Mouse (Mus musculus) left cerebral cortex, postnatal 10 days (tissue): ENCODE results near the gene Tial1. TPM values are rescaled to one million over a fixed set of nuclear protein-coding genes. Genes with fewer than 3 reads are reported as not detected.

Experiments used
- DNase-seq, 2 experiments: peaks; one replicate each; pipeline ENCODE4 v3.0.0; 2021 to 2022; ENCODE audit warnings: low spot score in 2 of 2, mixed read lengths in 1 of 2; ENCODE audit errors: extremely low spot score in 1 of 2
- intact Hi-C: fragments of 180-260 bp; cut with DNase I; formaldehyde crosslinking; loops from one replicate; pipeline ENCODE4 v1.15.1; 2025
- total RNA-seq, 2 experiments: library from RNA; stranded (reverse); gene quantifications; 2 replicates each; pipeline ENCODE4 v1.2.3; 2021

The Tial1 gene
- total RNA-seq, 2 experiments from 2014 or later = 104 to 106 TPM

DNA sequence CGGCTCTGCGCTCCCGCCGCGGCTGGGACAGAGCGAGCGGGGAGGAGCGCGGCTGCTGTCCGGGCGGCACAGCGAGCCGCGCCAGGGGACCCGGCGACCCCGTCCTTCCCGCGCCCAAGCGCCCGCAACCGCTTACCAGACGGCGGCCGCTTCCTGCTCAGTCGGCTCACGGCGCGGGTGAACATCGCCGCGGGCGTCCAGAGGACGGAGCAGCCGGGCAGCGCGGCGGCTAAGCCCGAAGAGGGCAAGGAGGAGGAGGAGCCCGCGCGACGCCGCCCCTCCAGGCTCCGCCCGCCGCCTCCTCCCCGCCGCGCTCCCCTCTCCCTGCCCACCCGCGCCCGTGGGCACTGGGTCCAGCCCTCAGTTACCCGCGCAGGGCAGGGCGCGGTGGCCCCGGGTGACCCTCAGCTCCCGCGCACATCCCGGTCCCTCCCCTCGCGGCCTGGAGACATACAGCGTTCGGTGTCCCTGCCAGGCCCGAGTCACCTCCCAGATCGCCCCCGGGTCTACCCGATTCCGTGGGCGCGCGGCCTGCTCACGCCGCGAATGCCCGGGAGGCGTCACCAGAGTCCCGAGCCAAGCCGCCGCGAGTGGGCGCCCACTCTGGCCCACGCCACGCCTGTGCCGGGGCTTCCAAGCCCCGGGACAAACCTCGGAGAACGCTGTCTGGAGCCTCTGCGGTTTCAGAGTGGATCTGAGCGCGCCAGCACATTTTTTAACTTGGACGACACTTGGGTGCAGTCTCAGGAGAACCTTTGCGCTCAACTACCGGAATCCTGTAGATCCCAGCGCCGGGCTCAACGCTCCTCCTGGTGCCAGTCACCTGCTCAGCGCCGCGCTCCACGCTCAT is 43.4 kb downstream of the Tial1 start, which contains the start of gene Rgs10:
TSS of gene Rgs10 (minus strand) at position 829 of the 850 bp plus-strand sequence.
- intact Hi-C loops = no loop called here
- peak in 1 of 2 experiments; percentile 75 for DNase-seq

DNA sequence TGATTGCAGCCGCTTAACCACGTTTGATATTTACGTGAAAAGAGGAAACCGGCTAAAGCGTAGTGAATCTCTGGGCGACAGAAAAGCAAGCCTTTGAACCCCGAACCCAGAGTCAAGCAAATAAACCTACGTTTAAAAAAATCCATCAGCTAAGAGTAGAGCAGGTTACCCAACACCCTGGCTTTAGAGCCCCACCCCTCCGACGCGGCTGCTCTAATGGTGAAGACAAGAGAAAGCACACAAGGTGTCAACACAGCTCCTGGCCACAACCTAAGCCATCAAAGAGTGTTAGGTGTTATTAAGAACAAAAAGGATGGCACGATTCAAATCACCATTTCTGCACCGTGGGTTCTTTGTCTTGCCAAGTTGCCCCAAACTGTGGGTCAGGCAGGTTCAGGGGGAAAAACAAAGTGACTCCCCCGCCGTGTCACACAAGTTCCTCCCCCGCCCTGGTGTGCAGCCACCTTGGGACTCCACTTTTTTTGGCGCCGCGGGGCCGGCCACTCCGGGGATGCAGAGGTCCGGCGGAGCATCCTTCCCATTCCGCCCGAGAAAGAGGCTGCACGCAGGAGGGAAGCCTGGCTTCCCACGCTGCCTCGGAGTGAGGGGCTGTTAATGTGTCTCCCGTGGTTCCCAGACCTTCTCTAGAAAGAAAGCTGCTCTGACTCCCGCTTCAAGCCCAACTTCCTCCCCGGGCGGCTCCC is 44.1 kb downstream of the Tial1 start:
- DNase-seq = peak in 1 of 2 experiments; percentile 47
- intact Hi-C loops = no loop called here

DNA sequence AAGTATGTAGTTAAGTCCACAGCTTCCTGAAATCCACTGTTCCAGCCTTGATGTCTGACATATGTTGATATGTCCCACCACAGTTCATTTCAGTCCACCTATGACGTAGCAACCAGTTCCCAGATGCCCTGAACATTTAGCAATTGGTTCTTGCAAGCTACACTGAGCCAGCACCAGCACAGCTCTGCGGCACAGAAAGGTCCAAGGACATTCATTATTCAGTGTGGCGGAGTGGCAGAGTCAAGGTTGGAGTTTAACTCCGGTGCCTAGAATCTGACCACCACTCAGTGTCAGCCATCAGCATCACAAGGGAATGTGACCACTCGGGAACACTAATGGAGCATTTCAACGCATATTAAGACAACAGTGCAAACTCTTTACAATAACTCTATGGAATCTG is 44.9 kb downstream of the Tial1 start:
- intact Hi-C loops = no loop called here
- no peak for DNase-seq

DNA sequence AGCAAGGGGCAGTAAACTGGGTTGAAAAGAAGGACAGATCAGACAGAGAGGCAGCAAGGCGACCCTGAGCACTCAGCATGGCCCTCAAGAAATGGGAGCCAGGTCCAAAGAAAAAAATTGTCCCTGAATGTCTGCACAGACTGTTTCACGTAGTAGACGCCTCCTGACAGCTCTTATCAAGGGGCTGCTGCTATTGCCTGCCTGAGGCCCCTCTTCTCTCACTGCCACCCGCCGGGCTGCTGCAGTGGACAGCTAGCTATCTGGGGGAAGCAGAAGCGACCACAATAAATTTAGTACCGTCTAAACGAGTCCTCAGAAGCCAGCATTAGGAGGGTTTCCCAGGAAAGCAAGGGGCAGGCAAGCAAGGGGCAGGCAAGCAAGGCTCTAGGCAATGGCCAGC is 47.1 kb downstream of the Tial1 start:
- intact Hi-C loops = no loop called here
- no peak for DNase-seq

DNA sequence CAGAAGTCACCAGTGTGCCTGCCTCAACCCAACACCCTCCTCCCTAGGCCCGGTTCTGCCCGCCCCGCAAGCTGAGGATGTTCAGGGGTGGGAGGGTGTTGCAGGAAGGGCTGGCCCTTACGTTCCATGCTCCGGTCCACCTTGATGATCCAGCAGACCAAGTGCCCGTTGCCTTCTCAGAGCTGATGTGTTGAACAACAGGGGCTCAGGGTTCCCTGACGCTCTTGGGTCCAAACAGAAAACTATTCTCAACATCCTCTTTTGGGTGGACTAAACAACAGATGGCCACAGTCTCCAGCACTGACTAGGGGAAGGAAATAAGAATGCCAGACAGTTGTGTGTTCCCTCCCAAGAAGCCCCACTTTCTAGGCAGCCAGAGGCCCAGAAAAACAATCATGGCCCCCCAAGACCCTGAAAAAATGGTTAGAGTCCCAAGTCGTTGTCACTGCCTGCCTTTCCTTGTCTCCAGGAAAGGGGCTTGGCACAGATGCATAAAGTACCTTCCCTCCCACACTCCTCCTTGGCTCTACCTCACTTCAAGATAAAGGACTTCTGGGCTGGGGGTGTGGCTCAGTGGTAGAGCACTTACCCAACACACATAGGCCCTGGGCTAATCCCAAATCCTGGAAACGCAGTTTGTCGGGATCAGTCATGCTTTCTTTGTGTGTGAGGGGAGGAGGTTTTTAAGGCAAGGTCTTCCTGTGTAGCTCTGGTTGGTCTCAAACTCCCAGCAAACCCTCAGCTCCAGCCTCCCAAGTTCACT is 49.3 kb downstream of the Tial1 start:
- intact Hi-C loops = no loop called here
- no peak for DNase-seq

DNA sequence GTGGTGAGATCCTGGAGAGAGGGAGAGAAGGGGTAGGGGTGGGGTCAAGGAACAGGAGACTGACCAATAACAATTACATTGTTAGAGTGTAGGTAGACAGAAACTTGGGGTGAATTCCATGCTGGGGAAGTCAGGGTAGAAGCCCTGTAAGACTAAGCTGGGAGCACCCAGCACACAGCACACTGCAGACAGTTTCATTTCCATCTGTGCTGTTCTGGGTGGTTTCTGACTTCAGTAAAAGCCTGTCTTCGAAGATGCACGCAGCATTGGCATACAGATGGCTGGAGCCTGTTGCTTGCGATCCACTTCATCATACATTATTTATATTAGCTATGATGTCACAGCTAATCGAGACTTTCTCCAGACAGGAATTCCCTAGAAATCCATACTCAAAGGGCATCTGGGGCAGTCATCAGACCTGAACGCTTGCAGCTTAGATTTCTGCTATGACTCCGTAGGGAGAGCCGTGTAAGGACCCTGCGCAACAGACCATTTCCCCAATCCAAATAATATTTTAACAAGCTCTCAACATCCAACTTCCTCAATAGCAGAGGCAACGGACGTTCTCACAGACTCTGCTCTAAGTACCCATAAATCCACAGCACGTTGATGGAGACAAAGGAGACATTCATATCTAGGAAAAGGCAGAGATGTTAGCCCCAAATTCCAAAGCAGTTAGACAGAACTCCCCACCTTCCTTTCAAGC is 50.7 kb downstream of the Tial1 start:
- intact Hi-C loops = no loop called here
- DNase-seq = no peak

DNA sequence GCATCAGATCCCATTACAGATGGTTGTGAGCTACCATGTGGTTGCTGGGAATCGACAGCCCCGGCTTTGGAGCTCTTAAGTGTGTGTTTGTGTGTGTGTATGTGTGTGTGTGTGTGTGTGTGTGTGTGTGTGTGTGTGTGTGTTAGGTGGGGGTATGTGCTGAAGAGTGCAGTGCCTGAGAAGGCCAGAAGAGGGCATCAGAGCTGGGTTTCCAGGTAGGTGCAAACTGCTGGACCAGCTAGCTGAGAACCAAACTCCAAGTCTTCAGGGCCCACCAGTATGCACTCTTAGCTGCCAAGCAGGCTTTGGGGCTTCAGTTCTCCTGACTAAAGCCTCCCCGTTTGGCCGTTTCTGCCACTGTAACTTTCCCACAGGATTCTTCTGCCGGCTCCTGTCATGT is 53.3 kb downstream of the Tial1 start:
- intact Hi-C loops = no loop called here
- DNase-seq = no peak

DNA sequence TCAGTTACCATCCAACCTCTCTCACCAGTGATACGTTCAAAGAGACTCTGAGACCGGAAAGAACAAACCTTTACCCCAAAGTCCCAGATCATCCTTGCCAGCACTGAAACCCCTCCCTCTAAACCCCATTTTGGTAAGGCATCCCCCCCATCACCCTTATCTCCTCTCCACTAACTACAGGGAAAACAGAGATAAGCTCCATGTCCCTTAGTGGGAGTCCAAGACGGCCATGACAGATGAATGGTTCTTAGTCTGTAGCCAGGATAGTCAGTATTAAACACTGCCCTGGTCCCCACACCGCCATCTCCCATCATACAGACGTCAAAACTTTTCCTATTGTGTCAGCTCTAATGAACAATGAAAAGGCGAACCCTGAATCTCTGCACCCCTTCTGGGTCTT is 57.5 kb downstream of the Tial1 start:
- no peak for DNase-seq
- intact Hi-C loops = no loop called here

DNA sequence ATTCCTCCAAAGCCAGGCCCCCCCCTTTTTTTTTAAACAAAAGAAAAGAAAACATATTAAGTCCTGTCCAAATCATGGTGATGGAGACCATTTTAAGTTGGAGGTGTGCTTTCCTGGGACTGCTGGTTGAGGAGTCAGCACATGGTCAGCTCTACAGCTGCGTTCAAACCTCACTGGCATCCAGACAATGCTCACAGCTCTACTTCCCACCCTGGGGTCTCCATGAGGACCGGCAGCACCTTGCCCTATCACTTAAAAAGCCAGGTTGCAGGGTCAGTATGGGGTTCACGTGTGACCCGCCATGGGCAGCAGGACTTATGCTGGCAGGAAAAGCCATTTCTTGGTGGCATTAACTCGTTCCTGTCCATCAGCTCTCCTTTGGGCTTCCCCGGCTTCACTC is 57.9 kb downstream of the Tial1 start:
- intact Hi-C loops = no loop called here
- DNase-seq = no peak

DNA sequence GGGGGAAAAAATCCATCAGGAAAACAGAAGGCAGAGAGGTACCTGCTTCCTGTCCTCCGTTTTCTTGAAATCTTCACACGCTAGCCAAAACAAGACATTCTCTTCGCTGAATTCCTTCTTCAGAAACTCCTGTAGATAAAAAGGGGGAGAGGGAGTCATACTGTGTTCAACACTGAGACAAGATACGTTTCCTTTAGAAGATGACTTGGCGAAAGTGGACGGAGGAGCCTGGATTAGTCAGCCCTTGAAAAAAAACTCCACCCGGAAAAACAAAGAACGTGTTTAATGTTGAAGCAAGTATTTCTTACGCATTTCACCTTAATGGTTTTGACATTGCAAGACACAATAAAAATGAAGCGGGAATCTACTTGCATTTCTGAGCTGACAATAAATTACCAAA is 58.4 kb downstream of the Tial1 start:
- intact Hi-C loops = no loop called here
- no peak for DNase-seq

DNA sequence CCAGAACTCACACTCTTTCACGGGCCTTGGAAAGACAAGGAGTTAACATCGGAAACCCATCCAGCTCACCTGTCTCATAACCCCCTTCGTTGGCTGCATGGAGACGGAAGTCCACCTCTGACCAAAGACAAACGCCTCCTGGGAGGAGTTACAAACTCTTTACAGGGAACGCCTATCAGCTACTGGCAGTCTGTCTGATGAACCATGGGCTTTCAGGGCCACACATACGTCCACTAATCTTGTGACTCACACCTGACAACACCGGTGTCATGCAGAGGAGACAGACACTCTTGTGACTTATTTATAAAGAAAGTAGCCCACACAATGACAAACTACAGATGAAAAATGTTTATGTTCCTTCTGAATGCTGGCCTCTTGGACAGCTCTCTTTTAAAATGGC is 58.9 kb downstream of the Tial1 start:
- DNase-seq = no peak
- intact Hi-C loops = no loop called here

DNA sequence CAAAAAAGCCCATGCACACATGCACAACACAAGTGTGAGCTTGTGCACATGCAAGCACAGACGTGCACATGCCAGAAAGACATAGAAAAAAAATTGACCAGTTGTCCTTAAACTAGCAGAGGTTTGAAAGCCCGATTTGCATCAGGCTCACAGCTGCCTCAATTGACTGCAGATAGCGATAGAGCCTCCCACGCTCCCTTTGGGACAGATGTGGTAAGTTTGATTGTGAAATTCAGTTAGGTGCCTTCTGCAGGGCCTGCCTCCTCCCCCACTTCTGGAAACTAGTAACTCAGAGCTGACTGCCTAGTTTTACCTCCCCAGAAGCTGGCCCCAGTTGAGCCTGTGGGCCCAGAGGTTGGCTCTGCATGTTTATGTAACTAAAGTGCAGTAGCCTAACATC is 62.9 kb downstream of the Tial1 start:
- intact Hi-C loops = no loop called here
- no peak for DNase-seq

DNA sequence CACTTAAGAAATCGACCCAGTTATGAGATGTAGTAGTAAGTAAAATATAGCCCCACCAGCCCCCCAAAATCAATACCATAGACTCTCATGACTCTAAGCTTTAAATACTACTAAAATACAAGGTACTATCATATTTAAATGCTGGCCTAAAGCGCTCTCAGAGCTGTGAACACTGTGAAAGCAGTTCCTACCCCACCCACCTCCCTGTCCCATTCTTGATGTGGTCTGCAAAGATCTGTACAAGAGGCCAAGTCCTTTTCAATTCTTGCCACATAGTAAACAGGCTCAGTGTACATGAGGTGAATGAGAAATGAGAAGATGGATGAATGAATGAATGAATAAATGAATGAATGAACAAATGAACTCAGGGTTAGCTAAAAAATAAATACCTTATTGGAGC is 64.5 kb downstream of the Tial1 start:
- intact Hi-C loops = no loop called here

DNA sequence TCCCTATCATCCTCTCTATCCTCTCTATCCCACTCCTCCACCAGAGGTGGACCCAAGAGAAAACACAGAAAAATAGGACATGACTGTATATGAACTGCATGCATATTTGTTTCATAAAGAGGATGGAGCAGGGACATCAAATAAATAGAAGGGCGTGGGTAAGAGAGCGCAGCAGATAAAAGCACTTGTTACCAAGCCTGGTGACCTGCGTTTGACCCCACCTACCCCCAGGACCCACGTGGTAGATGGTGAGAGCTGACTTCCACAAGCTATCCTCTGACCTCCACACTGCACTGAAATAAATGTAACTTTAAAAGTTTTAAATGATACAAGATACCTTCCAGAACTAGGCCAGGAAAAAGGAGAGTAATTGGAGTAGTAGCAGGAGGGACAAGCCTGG is 67.8 kb downstream of the Tial1 start:
- intact Hi-C loops = no loop called here
- no peak for DNase-seq

More for the DNA sequence above, 64.5 kb downstream of the Tial1 start:
- DNase-seq = no peak

DNA sequence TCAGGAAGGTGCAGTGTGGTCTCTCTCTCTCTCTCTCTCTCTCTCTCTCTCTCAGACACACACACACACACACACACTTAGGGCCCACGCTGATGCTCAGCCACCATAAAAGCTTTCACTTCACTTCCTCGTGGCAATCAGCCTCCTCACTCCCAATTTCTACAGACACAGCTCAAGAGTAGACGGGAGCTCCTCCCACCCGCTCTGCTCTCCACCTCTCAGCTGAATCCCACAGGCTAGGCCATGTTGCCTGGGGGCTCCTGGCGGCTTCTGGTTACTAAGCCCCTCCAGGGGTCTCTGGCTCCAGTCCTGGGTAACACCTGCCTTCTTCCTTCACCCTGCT is 68.6 kb downstream of the Tial1 start:
- intact Hi-C loops = no loop called here
- no peak for DNase-seq

DNA sequence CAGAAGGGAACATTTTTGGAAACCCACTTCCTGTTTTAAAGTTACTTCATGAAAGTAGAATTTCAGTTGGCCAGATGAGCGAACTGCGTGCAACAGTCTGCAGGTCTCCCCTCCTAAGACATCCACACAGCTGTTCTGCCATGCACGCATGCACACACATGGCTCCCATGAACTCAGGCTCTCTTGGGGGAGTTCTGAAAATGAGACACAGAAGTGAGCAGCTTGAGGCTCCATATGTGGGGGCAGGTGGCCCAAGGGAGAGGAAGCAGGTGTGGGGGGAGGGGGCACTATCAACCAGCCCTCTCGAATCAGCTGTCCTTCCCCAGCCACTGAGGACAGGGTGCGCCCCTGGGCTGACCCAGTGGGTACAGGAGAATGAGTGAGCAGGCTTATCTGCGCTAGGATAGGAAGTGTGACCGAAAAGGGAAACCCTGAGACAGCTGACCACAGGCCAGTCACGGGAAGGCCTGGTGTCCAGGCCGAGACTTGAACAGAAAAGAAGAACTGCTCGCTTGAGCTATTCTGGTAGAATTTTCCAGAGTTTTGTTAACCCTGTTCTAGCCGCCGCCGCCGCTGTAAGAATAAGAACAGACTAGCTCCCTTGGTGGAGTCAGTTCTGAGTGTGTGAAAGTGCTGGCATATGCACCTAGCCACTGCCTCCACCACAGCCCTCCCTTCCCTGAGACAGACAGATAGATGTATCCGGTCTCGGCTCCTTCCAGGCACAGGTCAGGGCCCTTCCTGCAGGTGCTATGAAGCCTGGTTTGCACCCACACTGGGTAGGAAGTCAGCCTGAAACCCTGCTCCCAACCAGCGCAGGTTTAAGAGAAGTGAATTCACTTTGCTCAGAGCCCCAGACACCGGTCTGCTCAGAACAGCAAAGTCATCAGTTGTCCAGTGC is 69.2 kb downstream of the Tial1 start:
- DNase-seq = peak; percentile 33 to 54
- intact Hi-C loops = no loop called here

DNA sequence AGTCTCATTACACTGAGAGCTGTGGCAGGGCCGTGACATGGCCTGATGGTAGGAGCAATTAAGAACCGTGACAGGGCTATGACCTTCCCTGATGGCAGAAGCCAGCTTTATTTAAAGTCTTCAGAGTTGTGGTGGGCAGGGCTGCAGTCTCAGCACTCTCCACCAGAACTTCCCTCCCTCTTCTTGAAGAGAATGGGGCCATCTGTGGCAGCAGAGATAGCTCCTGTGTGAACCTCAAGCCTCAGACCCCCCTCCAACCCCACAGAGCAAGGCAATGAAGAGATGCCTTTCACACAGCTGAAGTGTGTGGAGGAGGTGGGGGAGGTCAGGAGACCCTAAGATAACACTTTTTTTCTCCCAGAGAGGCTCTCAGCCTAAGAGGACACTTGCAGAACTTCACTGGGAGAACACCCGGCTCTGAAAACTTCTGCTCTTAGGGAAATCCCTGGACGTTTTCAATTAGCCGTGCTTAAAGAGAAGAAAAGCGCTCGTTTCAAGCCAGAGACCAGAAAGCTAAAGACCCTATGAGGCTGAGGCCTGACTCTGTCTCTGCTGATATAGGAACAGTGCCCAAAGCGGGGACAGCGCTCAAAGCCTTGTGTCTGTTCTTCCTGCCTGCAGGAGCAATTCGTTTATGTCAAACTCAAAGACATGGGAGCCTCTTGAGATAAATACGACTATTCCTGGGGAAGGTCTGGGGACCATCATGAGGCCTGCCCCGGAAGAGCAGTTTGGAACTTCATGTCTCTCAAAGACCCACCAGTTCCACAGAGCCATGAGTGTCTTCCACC is 70.1 kb downstream of the Tial1 start:
- intact Hi-C loops = no loop called here

More for the DNA sequence above, 70.1 kb downstream of the Tial1 start:
- DNase-seq = no peak
